Mouse (Mus musculus) ES-Bruce4 (cell line): ENCODE results near the gene Ntan1.

ENCODE experiments used
- CTCF ChIP-seq: IDR thresholded peaks from one replicate; pipeline ENCODE4 v1.8.1; 2011; ENCODE audit warnings: low read depth, low read length
- POLR2A ChIP-seq: IDR thresholded peaks from one replicate; pipeline ENCODE4 v1.8.1; 2011; ENCODE audit warnings: low read length; ENCODE audit not compliant: insufficient read depth

- TF ChIP-seq POLR2A (no peak), CTCF (no peak)
These were observed 10.2 kb upstream of the Ntan1 start for GRCm38 (mm10) chr16:13808410-13808809.
